Mouse (Mus musculus) embryonic facial prominence, embryonic 13.5 days (tissue): Measurements from ENCODE around the gene Ccdc162. TPM values are rescaled to one million over a fixed set of nuclear protein-coding genes. Genes with fewer than 3 reads are reported as not detected.

Experiments
- ATAC-seq: fragments of 200-750 bp; cut with Nextera tagmentation; 2 replicates; pipeline ENCODE4 v1.8.0; 2017; ENCODE audit warnings: low read depth; ENCODE audit not compliant: insufficient number of reproducible peaks, insufficient read depth, low FRiP score, low TSS enrichment
- H3K27ac ChIP-seq: fragments of 300-500 bp; sonication (generic); 2 replicates; pipeline ENCODE4 v1.5.1; 2015; ENCODE audit warnings: moderate library complexity, mild to moderate bottlenecking, inconsistent platforms
- H3K27me3 ChIP-seq: fragments of 300-500 bp; sonication (generic); 2 replicates; pipeline ENCODE4 v1.6.1; 2015; ENCODE audit warnings: mild to moderate bottlenecking, inconsistent platforms
- H3K36me3 ChIP-seq: fragments of 300-500 bp; sonication (generic); 2 replicates; pipeline ENCODE4 v1.6.1; 2015; ENCODE audit warnings: mild to moderate bottlenecking, inconsistent platforms
- H3K4me1 ChIP-seq: fragments of 300-500 bp; sonication (generic); 2 replicates; pipeline ENCODE4 v1.6.1; 2015; ENCODE audit warnings: inconsistent platforms
- H3K4me2 ChIP-seq: fragments of 300-500 bp; sonication (generic); 2 replicates; pipeline ENCODE4 v1.6.1; 2015; ENCODE audit warnings: moderate library complexity, mild to moderate bottlenecking, inconsistent platforms
- H3K4me3 ChIP-seq: fragments of 300-500 bp; sonication (generic); 2 replicates; pipeline ENCODE4 v1.5.1; 2015; ENCODE audit warnings: mild to moderate bottlenecking, inconsistent platforms
- H3K9ac ChIP-seq: fragments of 300-500 bp; sonication (generic); 2 replicates; pipeline ENCODE4 v1.6.1; 2015; ENCODE audit warnings: mild to moderate bottlenecking, inconsistent platforms
- H3K9me3 ChIP-seq: fragments of 300-500 bp; sonication (generic); 2 replicates; pipeline ENCODE4 v1.6.1; 2016; ENCODE audit warnings: inconsistent platforms
- WGBS: fragments of 180-500 bp; shearing (Covaris S2); methylation state at CpG from one replicate; pipeline ENCODE4 v1.1.7; 2015; ENCODE audit warnings: mixed read lengths; 5-methylcytosine and 5-hydroxymethylcytosine counted together
- polyA plus RNA-seq: library from polyadenylated mRNA; unstranded; fragments of >200 nt; fragmentation: Nextera tagmentation; extraction: Ambion mirVana; gene quantifications from 2 replicates; pipeline ENCODE4 v1.2.1, GENCODE M21; 2015

Gene Ccdc162
- polyA plus RNA-seq, 1 experiment from 2014 or later: 1.5 TPM

GRCm38 (mm10) chr10:41690978-41691377 lies 25.5 kb downstream of the Ccdc162 start:
- H3K4me2 ChIP-seq: no peak overlapping the region
- H3K4me3 ChIP-seq: no peak overlapping the region
- no peaks in the 10 kb centered on the region for H3K27me3 ChIP-seq
- H3K27ac ChIP-seq: no peak overlapping the region
- H3K9ac ChIP-seq: 0 out of 2 replicates have a peak overlapping the region, but pooled peaks have one; percentile 16
- no peaks in the 10 kb centered on the region for H3K36me3 ChIP-seq
- no peaks in the 10 kb centered on the region for H3K9me3 ChIP-seq
- no peak for ATAC-seq
- 66% methylated on average over 4 of the region's 4 CpGs for WGBS
- H3K4me1 ChIP-seq: peaks cover 13% of the 10 kb centered on the region

GRCm38 (mm10) chr10:41689941-41690887 lies 26.2 kb downstream of the Ccdc162 start:
- peak overlapping the region; percentile 64 for H3K9ac ChIP-seq
- no peak; the same call in 1 of the 2 replicates for ATAC-seq
- no peaks in the 10 kb centered on the region for H3K36me3 ChIP-seq
- no peak overlapping the region for H3K27ac ChIP-seq
- no peaks in the 10 kb centered on the region for H3K9me3 ChIP-seq
- H3K4me3 ChIP-seq: peak overlapping the region; percentile 47
- peak overlapping the region; percentile 67 for H3K4me2 ChIP-seq
- peaks cover 13% of the 10 kb centered on the region for H3K4me1 ChIP-seq
- peaks cover 3% of the 10 kb centered on the region; the same call in 1 of the 2 replicates for H3K27me3 ChIP-seq
- 15% methylated on average over 24 of the region's 24 CpGs for WGBS

- no peak for ATAC-seq
- Histone ChIP-seq H3K27me3 (peaks cover 15% of the 10 kb centered on the region), H3K4me2 (peak overlapping the region; percentile 56), H3K36me3 (no peaks in the 10 kb centered on the region), H3K4me1 (peaks cover 9% of the 10 kb centered on the region), H3K9ac (peak overlapping the region; percentile 49), H3K27ac (no peak overlapping the region), H3K4me3 (peak overlapping the region; percentile 25), H3K9me3 (no peaks in the 10 kb centered on the region)
- WGBS: 3% methylated on average over 21 of the region's 21 CpGs
Measured at GRCm38 (mm10) chr10:41684548-41684996, 31.9 kb downstream of the Ccdc162 start.

GRCm38 (mm10) chr10:41682546-41683393 lies 33.7 kb downstream of the Ccdc162 start:
- 40% methylated on average over 16 of the region's 16 CpGs for WGBS
- Histone ChIP-seq H3K4me3 (no peak overlapping the region), H3K9ac (no peak overlapping the region), H3K4me1 (peaks cover 20% of the 10 kb centered on the region), H3K4me2 (no peak overlapping the region), H3K36me3 (no peaks in the 10 kb centered on the region), H3K27ac (no peak overlapping the region), H3K27me3 (peaks cover 15% of the 10 kb centered on the region), H3K9me3 (no peaks in the 10 kb centered on the region)
- ATAC-seq: no peak

- no peaks in the 10 kb centered on the region for H3K36me3 ChIP-seq
- peak; percentile 44; the same call in 1 of the 2 replicates for ATAC-seq
- H3K27me3 ChIP-seq: peaks cover 2% of the 10 kb centered on the region; the same call in 1 of the 2 replicates
- WGBS: 11% methylated on average over 18 of the region's 18 CpGs
- peaks cover 13% of the 10 kb centered on the region for H3K4me1 ChIP-seq
- no peaks in the 10 kb centered on the region for H3K9me3 ChIP-seq
- peak overlapping the region; percentile 46 for H3K9ac ChIP-seq
- peak overlapping the region; percentile 27 for H3K4me3 ChIP-seq
- peak overlapping the region; percentile 68 for H3K27ac ChIP-seq
- peak overlapping the region; percentile 57 for H3K4me2 ChIP-seq
Measured at GRCm38 (mm10) chr10:41678746-41679360, 37.6 kb downstream of the Ccdc162 start.

GRCm38 (mm10) chr10:41677396-41677795 lies 39.0 kb downstream of the Ccdc162 start:
- Histone ChIP-seq H3K4me1 (peaks cover 10% of the 10 kb centered on the region), H3K27me3 (0 out of 2 replicates have a peak, but pooled peaks cover 2% of the 10 kb centered on the region), H3K9ac (no peak overlapping the region), H3K4me2 (no peak overlapping the region), H3K36me3 (no peaks in the 10 kb centered on the region), H3K4me3 (no peak overlapping the region), H3K9me3 (no peaks in the 10 kb centered on the region), H3K27ac (no peak overlapping the region)
- no peak for ATAC-seq
- 62% methylated on average over 8 of the region's 8 CpGs for WGBS

- Histone ChIP-seq H3K9ac (no peak overlapping the region), H3K36me3 (no peaks in the 10 kb centered on the region), H3K4me3 (no peak overlapping the region), H3K4me1 (peaks cover 10% of the 10 kb centered on the region), H3K4me2 (no peak overlapping the region), H3K27ac (no peak overlapping the region), H3K9me3 (no peaks in the 10 kb centered on the region), H3K27me3 (0 out of 2 replicates have a peak, but pooled peaks cover 2% of the 10 kb centered on the region)
- 66% methylated on average over 6 of the region's 6 CpGs for WGBS
- ATAC-seq: no peak
Measured at GRCm38 (mm10) chr10:41676661-41677061, 39.8 kb downstream of the Ccdc162 start.

GRCm38 (mm10) chr10:41675842-41676571 lies 40.4 kb downstream of the Ccdc162 start:
- ATAC-seq: no peak
- Histone ChIP-seq H3K4me3 (no peak overlapping the region), H3K9ac (no peak overlapping the region), H3K27me3 (0 out of 2 replicates have a peak, but pooled peaks cover 2% of the 10 kb centered on the region), H3K4me1 (peaks cover 10% of the 10 kb centered on the region), H3K4me2 (no peak overlapping the region), H3K36me3 (no peaks in the 10 kb centered on the region), H3K9me3 (no peaks in the 10 kb centered on the region), H3K27ac (no peak overlapping the region)
- WGBS: 83% methylated on average over 6 of the region's 6 CpGs

GRCm38 (mm10) chr10:41675243-41675642 lies 41.2 kb downstream of the Ccdc162 start:
- WGBS: 70% methylated on average over 6 of the region's 6 CpGs
- ATAC-seq: no peak
- H3K27me3 ChIP-seq: 0 out of 2 replicates have a peak, but pooled peaks cover 2% of the 10 kb centered on the region
- no peak overlapping the region for H3K27ac ChIP-seq
- no peak overlapping the region for H3K4me3 ChIP-seq
- H3K9me3 ChIP-seq: no peaks in the 10 kb centered on the region
- H3K4me2 ChIP-seq: no peak overlapping the region
- no peaks in the 10 kb centered on the region for H3K36me3 ChIP-seq
- peaks cover 10% of the 10 kb centered on the region for H3K4me1 ChIP-seq
- no peak overlapping the region for H3K9ac ChIP-seq

GRCm38 (mm10) chr10:41674362-41674761 lies 42.1 kb downstream of the Ccdc162 start:
- H3K9me3 ChIP-seq: no peaks in the 10 kb centered on the region
- no peak overlapping the region for H3K4me3 ChIP-seq
- 73% methylated on average over 3 of the region's 3 CpGs for WGBS
- peaks cover 10% of the 10 kb centered on the region for H3K4me1 ChIP-seq
- H3K36me3 ChIP-seq: no peaks in the 10 kb centered on the region
- no peak overlapping the region for H3K9ac ChIP-seq
- H3K4me2 ChIP-seq: no peak overlapping the region
- 0 out of 2 replicates have a peak, but pooled peaks cover 2% of the 10 kb centered on the region for H3K27me3 ChIP-seq
- H3K27ac ChIP-seq: no peak overlapping the region
- ATAC-seq: no peak
